Mouse (Mus musculus): ENCODE measurements around the gene Gm11084.

- TF ChIP-seq GATA1 (IDR thresholded peaks at IDR 0.05; ENCODE audit: borderline replicate concordance, low read length) (no peak), FLI1 (IDR thresholded peaks at IDR 0.05; ENCODE audit: low read length) (no peak)
Observed at GRCm38 (mm10) chr2:72952979-72953378, 33.5 kb downstream of the Gm11084 start.
